Mouse (Mus musculus): ENCODE measurements around the gene Tmco1.

DNA sequence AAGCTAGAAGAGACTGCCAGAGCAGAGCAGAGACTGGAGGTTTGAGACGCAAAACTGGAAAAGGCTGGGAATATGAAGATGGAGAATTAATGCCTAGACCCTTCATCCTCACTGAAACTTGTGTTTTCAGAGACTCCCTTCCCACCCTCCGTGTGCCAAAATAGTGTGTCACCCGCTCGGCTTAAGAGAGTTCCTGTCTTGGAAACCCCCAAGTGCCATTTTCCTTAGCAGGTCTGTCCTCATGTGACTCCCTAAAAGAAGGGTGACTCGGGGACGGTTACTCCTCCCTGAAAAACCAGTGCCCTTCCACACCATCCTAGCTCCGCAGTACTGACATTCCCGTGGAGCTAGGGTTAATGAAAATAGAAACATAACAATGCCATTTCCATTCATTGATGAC is 22.8 kb upstream of the Tmco1 start:
- TF ChIP-seq CTCF (IDR thresholded peaks at IDR 0.05; ENCODE audit: control insufficient read depth, insufficient read depth, insufficient replicate concordance, low read depth, low read length), result no peak
- no peak for TF ChIP-seq POLR2A (IDR thresholded peaks at IDR 0.05; ENCODE audit: control insufficient read depth, low read depth, low read length)
